Mouse (Mus musculus) hindbrain, postnatal 0 days (tissue): ENCODE results near the gene Ddx27. TPM values are rescaled to one million over a fixed set of nuclear protein-coding genes. Genes with fewer than 3 reads are reported as not detected.
"Not testable (repeated sequence)": the region's sequence is repeated elsewhere in the genome, so short reads cannot be mapped to it uniquely, and the experiment has no call there.

Source experiments
- ATAC-seq: fragments of 200-750 bp; cut with Nextera tagmentation; 2 replicates; pipeline ENCODE4 v1.8.0; 2017; ENCODE audit warnings: mild to moderate bottlenecking, moderate TSS enrichment, moderate library complexity
- DNase-seq: peaks from one replicate; pipeline ENCODE4 v3.0.0-alpha.2; 2015; ENCODE audit warnings: low spot score
- H3K27ac ChIP-seq: fragments of 300-500 bp; sonication (generic); 2 replicates; pipeline ENCODE4 v1.5.1; 2014; ENCODE audit warnings: mild to moderate bottlenecking
- H3K27me3 ChIP-seq: fragments of 300-500 bp; sonication (generic); 2 replicates; pipeline ENCODE4 v1.6.1; 2014; ENCODE audit warnings: low read length, mixed read lengths; ENCODE audit not compliant: insufficient read depth
- H3K36me3 ChIP-seq: fragments of 300-500 bp; sonication (generic); 2 replicates; pipeline ENCODE4 v1.6.1; 2014; ENCODE audit warnings: low read length, mixed read lengths; ENCODE audit not compliant: insufficient read depth
- H3K4me1 ChIP-seq: fragments of 300-500 bp; sonication (generic); 2 replicates; pipeline ENCODE4 v1.6.1; 2014; ENCODE audit warnings: antibody characterized with exemption, low read length, mixed read lengths; ENCODE audit not compliant: insufficient read depth
- H3K4me2 ChIP-seq: fragments of 300-500 bp; sonication (generic); 2 replicates; pipeline ENCODE4 v1.6.1; 2014; ENCODE audit warnings: low read depth, mild to moderate bottlenecking, low read length, moderate library complexity, mixed read lengths
- H3K4me3 ChIP-seq: fragments of 300-500 bp; sonication (generic); 2 replicates; pipeline ENCODE4 v1.5.1; 2014; ENCODE audit warnings: low read length
- H3K9ac ChIP-seq: fragments of 300-500 bp; sonication (generic); replicated peaks from 2 replicates; pipeline ENCODE4 v1.6.1; 2014; ENCODE audit warnings: mild to moderate bottlenecking, low read length, moderate library complexity, mixed read lengths
- H3K9me3 ChIP-seq: fragments of 300-500 bp; sonication (generic); 2 replicates; pipeline ENCODE4 v1.6.1; 2016; ENCODE audit warnings: low read length, mixed read lengths
- CTCF ChIP-seq: IDR thresholded peaks from 2 replicates; pipeline ENCODE4 v1.5.1; 2016; ENCODE audit warnings: antibody characterized with exemption, control low read depth, low read depth
- WGBS: fragments of 180-500 bp; shearing (Covaris S2); extraction: QIAGEN DNeasy Blood & Tissue Kit; methylation state at CpG from one replicate; pipeline ENCODE4 v1.1.7; 2014; 5-methylcytosine and 5-hydroxymethylcytosine counted together
- polyA plus RNA-seq: library from polyadenylated mRNA; unstranded; fragments of >200 nt; fragmentation: Nextera tagmentation; extraction: Ambion mirVana; gene quantifications from 2 replicates; pipeline ENCODE4 v1.2.1, GENCODE M21; 2015
- total RNA-seq: library from RNA; depleted of rRNA; stranded (reverse); fragments of >200 nt; gene quantifications from 2 replicates; pipeline ENCODE4 v1.2.3, GENCODE M21; 2014

Ddx27 gene
- total and polyA plus RNA-seq, 2 experiments from 2014 or later = 27.5 to 36.7 TPM

- ATAC-seq (no peak), DNase-seq (no peak)
- Histone ChIP-seq H3K4me3 (no peak overlapping the region), H3K27me3 (no peaks in the 10 kb centered on the region), H3K27ac (no peak overlapping the region), H3K4me2 (no peak overlapping the region), H3K36me3 (no peaks in the 10 kb centered on the region), H3K9me3 (no peaks in the 10 kb centered on the region), H3K4me1 (no peaks in the 10 kb centered on the region), H3K9ac (no peak overlapping the region)
- TF ChIP-seq CTCF = no peak
- WGBS = 77% methylated on average over 9 of the region's 9 CpGs
Measured at GRCm38 (mm10) chr2:167001486-167001885, 13.5 kb upstream of the Ddx27 start.

GRCm38 (mm10) chr2:167004099-167004854 lies 10.7 kb upstream of the Ddx27 start:
- TF ChIP-seq CTCF = peak; percentile 78
- no peaks in the 10 kb centered on the region for H3K9me3 ChIP-seq
- H3K36me3 ChIP-seq = no peaks in the 10 kb centered on the region
- H3K4me2 ChIP-seq = no peak overlapping the region
- no peaks in the 10 kb centered on the region for H3K27me3 ChIP-seq
- WGBS = 46% methylated on average over 8 of the region's 8 CpGs
- H3K9ac ChIP-seq = no peak overlapping the region
- H3K4me1 ChIP-seq = no peaks in the 10 kb centered on the region
- no peak overlapping the region for H3K27ac ChIP-seq
- peak; percentile 84 for DNase-seq
- ATAC-seq = no peak
- no peak overlapping the region for H3K4me3 ChIP-seq

GRCm38 (mm10) chr2:167006355-167006754 lies 8.6 kb upstream of the Ddx27 start:
- Histone ChIP-seq H3K4me2 (no peak overlapping the region), H3K9me3 (no peaks in the 10 kb centered on the region), H3K27ac (0 out of 2 replicates have a peak overlapping the region, but pooled peaks have one; percentile 59), H3K36me3 (no peaks in the 10 kb centered on the region), H3K9ac (no peak overlapping the region), H3K4me1 (no peaks in the 10 kb centered on the region), H3K27me3 (no peaks in the 10 kb centered on the region), H3K4me3 (no peak overlapping the region)
- no peak for ATAC-seq
- WGBS = 91% methylated on average over 2 of the region's 2 CpGs
- no peak for TF ChIP-seq CTCF
- no peak for DNase-seq

GRCm38 (mm10) chr2:167007001-167007491 lies 7.9 kb upstream of the Ddx27 start:
- Histone ChIP-seq H3K27ac (peak overlapping the region; percentile 59; the same call in 1 of the 2 replicates), H3K4me1 (no peaks in the 10 kb centered on the region), H3K27me3 (no peaks in the 10 kb centered on the region), H3K9me3 (no peaks in the 10 kb centered on the region), H3K36me3 (no peaks in the 10 kb centered on the region), H3K9ac (no peak overlapping the region), H3K4me3 (no peak overlapping the region), H3K4me2 (no peak overlapping the region)
- DNase-seq (peak; percentile 45), ATAC-seq (peak; percentile 49; the same call in 1 of the 2 replicates)
- 48% methylated on average over 13 of the region's 13 CpGs for WGBS
- TF ChIP-seq CTCF = no peak

- H3K4me3 ChIP-seq, DNase-seq, H3K4me1 ChIP-seq, H3K27me3 ChIP-seq, H3K36me3 ChIP-seq, H3K9ac ChIP-seq, H3K4me2 ChIP-seq, H3K9me3 ChIP-seq: not testable (repeated sequence)
- ATAC-seq = 0 out of 2 replicates have a peak, but pooled peaks have one; percentile 24
- peak overlapping the region; percentile 59; the same call in 1 of the 2 replicates for H3K27ac ChIP-seq
- WGBS = 73% methylated on average over 4 of the region's 4 CpGs
Measured at GRCm38 (mm10) chr2:167007565-167007964, 7.4 kb upstream of the Ddx27 start.

GRCm38 (mm10) chr2:167009483-167009882 lies 5.5 kb upstream of the Ddx27 start:
- no peak overlapping the region for H3K4me2 ChIP-seq
- H3K27me3 ChIP-seq = no peaks in the 10 kb centered on the region
- 80% methylated on average over 4 of the region's 4 CpGs for WGBS
- no peak for DNase-seq
- H3K9me3 ChIP-seq = no peaks in the 10 kb centered on the region
- no peak overlapping the region for H3K4me3 ChIP-seq
- H3K4me1 ChIP-seq = no peaks in the 10 kb centered on the region
- H3K27ac ChIP-seq = no peak overlapping the region
- H3K9ac ChIP-seq = no peak overlapping the region
- H3K36me3 ChIP-seq = no peaks in the 10 kb centered on the region
- no peak for TF ChIP-seq CTCF
- ATAC-seq = no peak

- H3K4me2 ChIP-seq = no peak overlapping the region
- no peak overlapping the region for H3K27ac ChIP-seq
- no peak overlapping the region for H3K9ac ChIP-seq
- WGBS = 90% methylated on average over 3 of the region's 3 CpGs
- no peak overlapping the region for H3K4me3 ChIP-seq
- no peak for DNase-seq
- H3K9me3 ChIP-seq = no peaks in the 10 kb centered on the region
- H3K27me3 ChIP-seq = no peaks in the 10 kb centered on the region
- TF ChIP-seq CTCF = no peak
- ATAC-seq = no peak
- H3K36me3 ChIP-seq = no peaks in the 10 kb centered on the region
- no peaks in the 10 kb centered on the region; the same call in 1 of the 2 replicates for H3K4me1 ChIP-seq
Measured at GRCm38 (mm10) chr2:167010546-167010945, 4.4 kb upstream of the Ddx27 start.
